Mouse (Mus musculus): ENCODE results near the gene Plekhm1.

The Plekhm1 gene

DNA sequence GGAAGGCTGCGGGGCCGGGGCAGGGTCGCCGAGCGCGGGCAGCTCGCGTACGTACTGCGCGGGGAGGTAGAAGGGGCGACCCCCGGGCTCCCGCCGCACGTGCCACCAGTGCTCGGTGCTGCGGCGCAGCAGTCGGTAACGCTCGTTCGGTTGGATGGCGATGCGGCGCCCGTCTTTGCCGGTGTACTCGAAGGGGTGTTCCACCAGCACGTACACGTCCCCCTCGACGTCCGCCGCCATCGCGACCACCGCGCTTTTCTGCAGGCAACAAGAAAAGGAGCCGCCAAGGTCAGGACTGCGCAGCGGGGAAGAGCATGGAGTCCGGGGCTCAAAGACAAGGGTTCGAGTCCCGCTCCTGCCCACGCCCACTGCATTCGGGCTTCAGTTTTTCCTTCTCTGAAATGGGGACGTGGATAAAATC, 51.8 kb downstream of the Plekhm1 start:
- no peak for DNase-seq (ENCODE audit: low spot score)

DNA sequence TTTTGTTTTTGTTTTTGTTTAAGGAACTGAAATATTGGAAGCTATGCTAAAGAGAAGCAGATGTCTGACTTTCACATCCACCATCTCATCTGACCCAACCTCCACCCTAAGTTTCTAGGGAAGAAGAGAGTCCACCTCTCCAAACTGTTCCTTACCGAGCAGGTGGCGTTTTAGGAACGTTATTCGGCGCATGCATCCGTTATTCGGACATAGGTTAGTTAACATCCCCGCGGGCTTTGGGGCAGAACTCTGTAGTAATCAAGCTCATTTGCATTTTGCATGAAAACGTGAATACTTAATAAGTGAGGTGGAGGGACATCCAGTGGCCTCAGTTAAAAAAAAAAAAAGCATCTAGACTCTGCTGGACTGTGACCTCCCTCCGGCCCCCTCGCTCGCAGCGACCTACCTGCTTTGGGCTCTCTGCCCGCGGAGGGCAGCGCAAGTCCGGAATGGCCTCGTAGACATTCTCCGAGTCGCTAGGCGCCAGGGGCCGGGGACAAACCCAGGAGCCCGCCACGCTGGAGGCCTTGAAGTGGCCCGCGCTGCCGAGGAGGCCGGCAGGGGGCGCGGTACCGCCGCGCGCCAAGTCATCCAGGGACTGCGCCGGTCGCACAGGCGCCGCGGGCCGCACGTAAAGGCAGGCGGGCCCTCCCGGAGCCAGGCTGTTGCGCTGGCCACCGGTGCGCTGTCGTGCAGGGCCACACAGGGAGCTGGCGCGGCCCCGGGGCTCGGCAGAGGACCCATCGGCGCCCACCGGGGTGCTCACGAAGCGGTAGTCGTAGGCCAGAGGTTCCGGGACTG, 52.4 kb downstream of the Plekhm1 start:
- DNase-seq (ENCODE audit: low spot score), result peak; percentile 48

DNA sequence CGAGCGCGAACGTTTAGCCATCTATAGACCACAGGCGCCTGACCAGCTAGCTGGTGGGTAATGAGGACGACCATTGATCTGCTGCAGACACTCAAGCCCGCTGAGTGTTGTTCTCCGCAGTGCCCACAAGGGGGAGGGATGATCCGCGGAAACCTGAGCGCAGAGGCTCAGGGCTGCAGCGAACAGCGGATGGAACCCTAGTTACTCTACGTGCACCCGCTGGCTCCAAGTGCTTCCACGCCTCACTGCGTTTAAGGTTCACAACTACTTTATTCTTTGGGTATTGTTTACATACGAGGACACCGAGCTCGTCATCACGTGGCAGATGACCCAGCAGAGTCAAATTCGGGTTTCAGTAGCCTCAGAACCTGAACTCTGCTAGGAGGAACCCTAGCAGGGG, 53.4 kb downstream of the Plekhm1 start:
- peak; percentile 66 for DNase-seq (ENCODE audit: low spot score)

DNA sequence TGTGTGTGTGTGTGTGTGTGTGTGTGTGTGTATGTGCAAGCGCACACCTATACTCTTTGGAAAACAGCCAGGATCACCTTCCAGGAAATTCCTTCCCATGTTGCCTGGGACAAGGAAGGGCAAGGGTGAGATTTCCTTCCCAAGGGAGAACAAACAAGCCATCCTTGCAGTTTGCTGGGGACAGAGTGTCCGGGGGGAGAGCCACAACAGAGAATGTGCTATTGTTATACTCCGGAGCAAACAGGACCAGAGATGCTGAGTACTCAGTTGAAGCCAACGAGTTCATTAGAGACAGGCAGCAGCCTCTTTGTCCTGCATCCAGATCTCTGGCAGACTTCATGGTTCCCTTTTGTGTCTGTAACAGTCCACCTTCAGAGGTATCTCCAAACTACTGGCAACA, 54.2 kb downstream of the Plekhm1 start:
- no peak for DNase-seq (ENCODE audit: low spot score)

DNA sequence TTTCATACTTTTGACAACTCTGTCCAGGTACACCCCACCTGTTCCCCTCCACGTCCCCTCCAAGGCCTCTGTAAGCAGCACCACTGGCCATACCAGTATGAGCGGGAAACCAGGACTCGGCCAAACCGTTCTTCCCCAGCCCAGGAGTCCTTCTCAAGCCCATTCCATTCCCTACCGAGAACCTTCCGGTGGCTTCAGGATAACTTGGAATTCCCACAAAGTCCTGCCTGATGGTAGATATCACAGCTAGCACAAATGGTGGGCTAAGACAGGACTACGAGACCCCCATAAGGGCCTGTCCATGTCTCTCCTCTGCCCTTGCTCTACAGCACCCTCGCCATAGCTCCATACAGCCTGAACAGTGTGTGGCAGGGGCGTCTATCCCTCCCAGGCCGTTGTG, 54.8 kb downstream of the Plekhm1 start:
- no peak for DNase-seq (ENCODE audit: low spot score)

DNA sequence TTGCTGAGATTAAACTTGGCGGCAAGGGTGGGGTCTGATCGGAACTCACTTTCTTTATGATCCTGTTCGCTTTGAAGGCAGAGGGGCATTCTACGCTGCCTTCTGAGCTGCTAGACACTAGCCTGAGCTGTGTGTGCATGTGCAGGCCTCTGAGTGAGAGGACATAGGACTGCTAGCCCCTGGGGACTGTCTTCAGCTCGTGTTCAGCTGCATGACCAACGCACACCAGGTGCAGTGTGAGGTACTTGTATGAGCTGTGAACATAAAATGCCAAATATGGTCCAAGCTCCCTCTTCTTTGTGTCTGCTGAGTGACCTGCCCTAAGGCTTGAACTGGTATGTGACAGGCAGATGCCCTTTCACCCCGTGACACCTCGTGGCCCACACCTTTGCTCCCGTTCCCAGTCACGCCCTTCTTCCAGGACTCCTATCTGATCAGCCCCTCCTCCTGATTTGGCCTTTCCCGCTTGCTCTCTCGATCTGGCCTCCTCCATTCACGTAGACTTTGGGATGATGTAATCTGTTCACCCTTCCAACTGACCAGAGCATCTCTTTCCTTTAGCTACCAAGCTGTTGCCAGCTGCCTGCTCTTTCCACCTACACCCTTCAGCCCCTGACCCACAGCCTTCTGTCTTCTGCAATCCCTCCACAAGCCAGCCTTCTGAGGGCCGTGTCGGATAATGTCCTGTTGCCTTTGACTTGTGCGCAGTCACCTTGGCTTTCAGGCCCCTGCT, 55.4 kb downstream of the Plekhm1 start:
- no peak for DNase-seq (ENCODE audit: low spot score)

DNA sequence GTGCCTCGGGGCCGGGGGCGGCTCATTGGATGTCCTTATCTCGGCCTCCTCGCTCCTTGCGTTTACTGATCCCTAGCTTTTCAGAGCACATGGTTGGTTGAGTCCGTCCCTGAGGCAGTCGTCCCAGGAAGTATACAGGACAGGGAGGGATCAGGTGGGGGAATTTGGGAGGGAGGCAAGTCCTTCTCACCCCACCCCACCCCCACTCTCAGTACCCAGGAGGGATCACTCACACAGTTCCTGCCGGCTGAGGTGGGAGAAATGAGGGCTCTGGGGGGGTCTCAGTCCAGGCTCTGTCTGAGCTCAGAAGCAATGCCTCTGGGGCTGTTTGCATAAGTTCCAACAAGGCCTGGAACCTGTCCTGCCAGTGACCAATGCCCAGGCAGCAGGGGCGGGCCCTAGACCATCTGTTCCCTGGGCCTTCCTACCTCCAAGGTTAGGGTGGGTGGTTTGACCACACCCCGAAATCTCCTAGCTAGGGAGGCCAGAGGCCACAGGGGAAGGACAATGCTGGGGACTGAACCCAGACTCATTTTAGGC, 56.4 kb downstream of the Plekhm1 start:
- DNase-seq (ENCODE audit: low spot score), result no peak

DNA sequence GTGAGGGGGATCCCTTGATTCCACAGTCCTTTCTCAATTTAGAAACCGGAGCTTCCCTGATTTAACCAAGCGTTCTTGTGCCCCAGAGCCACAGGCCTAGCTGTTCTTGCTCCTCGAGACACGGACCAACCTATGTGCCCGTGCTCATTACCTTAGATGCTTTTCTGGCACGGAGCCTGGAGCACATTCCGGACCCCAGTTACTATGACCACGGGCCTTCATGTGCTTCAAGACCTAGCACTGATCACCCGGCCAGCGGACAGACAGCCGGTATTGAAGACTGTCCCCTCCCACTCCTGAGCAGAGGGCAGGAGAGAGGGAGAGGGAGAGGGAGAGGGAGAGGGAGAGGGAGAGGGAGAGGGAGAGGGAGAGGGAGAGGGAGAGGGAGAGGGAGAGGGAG, 57.2 kb downstream of the Plekhm1 start:
- DNase-seq (ENCODE audit: low spot score), result no peak

DNA sequence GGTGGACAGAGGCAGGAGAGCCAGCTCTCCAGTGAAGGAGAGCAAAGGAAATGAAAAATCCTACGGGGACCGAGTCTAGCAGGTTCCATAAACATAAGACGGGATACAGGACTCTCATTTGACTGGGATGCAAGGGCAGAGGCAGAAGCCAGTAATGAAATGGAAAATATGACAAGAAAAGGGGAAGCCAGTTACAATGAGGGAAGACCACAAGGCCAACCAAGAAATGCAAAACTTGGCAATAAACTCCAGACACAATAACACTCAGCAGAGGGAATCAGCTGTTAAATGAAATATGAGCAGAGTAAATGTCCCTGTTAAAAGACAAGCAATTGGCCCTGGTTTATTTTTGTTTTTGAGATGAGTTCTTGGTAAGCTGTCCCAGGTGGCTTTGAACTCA, 58.5 kb downstream of the Plekhm1 start:
- no peak for DNase-seq (ENCODE audit: low spot score)

DNA sequence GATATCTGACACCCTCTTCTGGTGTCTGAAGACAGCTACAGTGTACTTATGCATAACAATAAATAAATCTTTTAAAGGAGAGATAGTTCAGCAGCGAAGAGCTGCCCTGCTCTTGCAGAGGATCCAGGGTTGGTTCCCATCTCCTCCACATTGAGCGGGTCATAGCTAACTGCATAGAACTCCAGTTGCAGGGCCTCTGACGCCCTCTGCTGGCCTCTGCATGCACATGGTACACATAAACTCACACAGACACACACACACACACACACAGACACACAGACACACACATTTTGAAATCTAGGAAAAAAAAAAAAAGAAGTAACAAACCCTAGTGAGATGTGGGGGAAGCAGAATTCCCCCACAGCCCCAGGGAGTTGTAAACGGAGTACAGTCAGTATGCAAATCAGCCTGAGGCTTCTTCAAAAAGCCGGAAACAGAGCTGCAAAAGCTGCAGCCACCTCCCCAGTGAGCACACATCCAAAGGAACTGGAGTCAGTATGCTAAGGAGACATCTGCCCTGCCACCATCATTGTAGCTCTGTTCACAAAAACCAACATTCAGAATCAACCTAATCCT, 60.2 kb downstream of the Plekhm1 start:
- no peak for DNase-seq (ENCODE audit: low spot score)

DNA sequence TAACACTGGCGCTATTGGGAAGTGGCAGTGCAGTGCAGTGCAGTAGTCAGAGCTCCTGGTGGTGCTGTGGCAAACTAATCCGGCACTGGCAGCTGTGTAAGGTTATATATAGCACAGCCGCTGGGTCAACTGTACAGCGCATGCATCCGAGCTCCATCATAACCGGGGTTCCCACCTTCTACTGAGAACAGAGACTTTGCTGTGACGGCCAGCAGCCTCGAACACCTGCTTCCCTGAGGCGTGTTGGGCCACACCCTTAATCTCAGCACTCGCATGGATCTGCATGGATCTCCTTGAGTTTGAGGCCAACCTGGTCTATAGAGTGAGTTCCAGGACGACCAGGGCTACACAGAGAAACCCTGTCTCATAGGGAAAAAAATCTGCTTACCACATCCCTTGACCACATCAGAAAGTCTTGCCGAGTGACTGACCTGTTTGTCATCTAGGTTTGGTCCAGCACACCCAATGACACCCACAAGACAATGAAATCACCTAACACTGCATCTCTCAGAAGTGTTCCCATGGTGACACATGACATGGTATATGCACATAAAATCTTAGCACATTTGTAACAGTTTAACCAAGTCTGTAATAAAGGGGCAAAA, 61.7 kb downstream of the Plekhm1 start:
- DNase-seq (ENCODE audit: low spot score), result no peak

DNA sequence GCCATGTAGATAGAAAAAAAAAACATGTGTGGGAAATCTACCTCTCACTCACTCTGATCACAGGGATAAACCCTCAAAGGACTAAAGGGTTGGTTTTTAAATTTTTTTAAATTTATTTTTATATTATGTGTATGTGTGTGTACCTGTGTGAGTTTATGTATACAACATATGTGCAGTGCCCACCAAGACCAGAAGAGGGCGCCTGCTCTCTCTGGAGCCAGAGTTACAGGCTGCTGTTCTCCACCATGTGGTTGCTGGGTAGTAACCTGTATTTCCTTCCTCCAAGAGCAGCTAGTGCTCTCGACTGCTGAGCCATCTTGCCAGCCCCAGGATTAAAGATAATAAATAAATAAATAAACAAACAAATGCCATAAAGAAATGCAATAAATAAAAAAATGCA, 62.8 kb downstream of the Plekhm1 start:
- DNase-seq (ENCODE audit: low spot score), result no peak

DNA sequence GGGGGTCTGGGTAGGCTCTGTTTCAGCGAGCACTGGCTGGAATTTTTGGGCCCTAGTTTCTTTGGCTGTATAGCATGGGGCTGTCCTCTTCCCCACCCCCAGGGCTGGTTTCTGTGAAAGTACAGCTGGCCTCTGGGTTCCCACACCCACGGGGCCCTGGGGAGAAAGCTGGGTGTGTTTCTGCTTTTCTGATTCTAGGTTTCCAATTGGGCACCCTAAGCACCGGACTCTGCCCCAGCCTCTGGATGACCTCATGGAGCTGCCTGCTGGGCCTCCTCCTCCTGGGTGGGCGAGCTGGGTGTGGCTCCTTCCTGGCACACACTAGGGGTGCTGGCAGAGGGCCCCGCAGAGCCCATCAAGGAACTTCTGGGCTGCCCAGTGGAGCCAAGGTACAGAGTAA, 65.8 kb downstream of the Plekhm1 start:
- peak; percentile 79 for DNase-seq (ENCODE audit: low spot score)

DNA sequence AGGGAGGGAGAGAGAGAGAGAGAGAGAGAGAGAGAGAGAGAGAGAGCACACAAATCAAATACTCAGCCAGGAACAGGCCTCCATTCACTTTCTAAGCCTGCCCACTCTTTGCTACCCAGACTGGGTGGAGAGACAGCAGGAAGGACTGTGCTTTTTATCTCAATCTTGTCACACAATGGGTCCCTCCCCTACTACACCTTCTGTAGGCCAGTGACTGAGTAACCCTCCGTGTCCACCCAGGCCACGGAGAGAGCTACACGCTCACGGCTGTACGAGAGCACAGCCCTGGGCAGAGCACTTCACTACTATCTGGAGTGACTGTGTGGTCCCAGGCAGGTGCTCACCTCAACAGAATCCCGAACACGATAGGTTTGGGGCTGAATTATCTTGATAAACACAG, 66.3 kb downstream of the Plekhm1 start:
- no peak for DNase-seq (ENCODE audit: low spot score)

DNA sequence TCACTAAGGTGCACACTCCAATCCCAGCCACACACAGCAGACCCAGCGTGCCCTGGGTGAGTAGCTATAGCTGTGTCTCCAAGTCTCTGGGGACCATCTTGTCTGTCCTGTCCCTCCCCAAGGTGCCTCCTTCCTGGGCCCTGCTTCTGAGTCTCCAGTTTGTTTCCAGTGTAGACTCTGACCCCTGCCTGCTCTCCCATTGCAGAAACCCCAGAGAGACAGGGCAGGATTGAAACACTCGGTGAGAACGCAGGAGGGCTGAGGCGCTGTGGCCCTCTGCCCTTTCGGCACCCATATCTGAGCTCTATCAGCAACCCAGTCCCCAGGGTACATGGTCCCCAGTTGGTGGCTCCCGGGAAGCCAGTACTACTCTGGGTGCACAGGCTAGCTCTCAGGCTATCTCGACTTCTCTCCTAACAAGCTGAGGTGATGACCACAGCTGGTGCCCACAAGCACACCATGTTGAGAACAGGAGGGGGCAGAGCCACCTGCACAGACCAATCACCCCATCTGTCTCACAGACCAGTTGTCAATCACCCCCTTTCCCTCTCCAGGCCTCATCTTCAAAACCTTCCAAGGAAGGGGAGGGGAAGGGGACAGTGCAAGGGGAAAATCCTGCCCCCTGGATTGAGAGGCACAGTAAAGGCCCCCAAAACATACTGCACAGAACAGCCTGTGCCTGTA, 66.9 kb downstream of the Plekhm1 start:
- no peak for DNase-seq (ENCODE audit: low spot score)

DNA sequence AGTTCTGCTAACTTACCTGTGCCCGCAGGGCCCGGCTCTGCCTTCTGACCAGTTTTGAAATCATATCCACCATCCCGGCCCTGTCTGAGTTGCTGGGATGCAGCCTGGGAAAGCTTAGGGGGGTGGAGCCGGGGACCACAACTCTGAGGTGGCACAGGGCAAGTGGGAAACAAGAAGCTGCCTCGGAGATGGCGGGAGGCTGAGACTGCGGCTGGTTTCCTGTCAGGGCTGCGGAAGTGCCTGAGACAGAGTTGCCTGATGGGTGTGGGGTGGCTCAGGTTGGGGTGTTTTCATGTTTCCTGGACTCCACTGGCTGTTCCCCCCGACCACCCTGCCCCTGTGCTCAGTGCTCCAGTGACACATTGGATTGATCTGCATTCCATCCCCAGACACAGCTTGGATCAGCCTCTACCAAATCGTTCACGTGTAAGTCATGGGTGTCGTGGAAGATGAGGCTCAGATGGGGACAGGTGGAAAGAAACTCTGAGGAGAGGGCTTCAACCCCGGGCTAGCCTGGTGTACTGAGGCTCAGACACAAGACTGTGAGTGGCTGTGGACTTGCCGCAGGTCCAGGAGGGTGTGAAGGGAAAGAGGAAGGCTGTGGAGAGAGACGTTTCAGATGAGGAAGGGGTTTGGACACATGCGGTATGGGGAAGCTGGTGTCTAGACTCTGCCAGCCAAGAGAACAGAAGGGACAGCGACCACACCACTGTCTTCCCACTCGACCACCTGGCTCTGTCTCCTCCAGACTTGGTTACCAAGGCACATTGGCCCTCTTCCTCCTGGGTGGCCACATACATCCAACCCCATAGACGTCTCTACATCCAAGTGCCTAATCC, 67.8 kb downstream of the Plekhm1 start:
- no peak for DNase-seq (ENCODE audit: low spot score)

DNA sequence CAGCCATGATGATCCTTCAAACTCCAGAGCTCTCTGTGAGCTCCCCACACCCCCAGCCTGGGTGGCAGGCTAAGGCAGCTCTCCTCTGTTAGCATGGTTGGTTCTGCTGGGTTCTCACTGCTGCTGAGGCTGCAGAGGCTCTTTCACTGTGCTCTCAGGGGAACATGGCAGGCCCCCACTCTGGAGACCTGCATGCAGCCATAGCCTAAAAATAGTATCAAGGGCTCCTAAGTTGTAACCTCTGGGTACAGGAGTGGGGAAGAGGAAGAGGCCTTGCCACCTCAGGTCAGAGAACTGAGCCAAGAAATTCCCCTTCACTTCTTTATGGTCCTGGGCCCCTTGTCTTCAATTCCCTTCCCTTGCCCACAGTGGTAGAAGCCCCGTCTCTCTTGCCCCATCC, 68.6 kb downstream of the Plekhm1 start:
- no peak for DNase-seq (ENCODE audit: low spot score)

DNA sequence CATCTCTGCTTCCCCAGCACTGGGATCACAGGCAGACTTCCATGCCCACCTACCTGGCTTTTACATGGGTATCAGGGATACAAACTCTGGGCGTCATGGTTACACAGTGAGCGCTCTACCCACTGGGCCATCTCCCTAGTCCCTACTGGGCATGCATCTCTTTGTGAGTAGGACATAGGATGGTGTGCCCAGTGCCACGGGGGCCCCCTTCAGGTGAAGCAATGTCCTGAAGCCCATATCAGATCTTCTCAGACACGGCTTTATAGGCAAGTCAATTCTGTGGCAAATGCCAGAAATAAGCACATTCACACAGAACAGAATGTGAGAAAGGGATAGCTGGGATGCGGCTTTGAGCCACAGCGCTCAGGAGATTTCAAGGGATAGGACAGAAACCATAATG, 69.4 kb downstream of the Plekhm1 start:
- DNase-seq (ENCODE audit: low spot score), result no peak

DNA sequence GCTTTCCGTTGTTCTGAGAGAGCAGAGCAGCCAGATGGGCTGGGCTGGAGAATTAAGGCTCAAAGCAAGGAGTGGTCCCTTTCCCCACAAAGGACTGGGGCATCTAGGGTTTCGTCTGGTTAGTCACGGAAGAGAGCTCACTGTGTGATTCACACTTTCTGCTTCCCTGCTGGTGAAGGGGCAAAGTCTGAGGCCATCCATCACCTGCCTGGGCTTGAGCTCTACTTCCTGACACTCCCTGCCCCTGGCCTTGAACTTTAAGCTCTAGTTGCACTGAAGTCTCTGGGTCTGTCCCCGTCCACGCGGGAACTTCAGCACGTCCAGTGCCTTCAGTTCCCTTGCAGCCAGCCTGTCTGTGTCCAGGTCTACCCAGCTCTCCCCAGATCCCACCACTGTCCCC, 71.8 kb downstream of the Plekhm1 start:
- DNase-seq (ENCODE audit: low spot score), result no peak

DNA sequence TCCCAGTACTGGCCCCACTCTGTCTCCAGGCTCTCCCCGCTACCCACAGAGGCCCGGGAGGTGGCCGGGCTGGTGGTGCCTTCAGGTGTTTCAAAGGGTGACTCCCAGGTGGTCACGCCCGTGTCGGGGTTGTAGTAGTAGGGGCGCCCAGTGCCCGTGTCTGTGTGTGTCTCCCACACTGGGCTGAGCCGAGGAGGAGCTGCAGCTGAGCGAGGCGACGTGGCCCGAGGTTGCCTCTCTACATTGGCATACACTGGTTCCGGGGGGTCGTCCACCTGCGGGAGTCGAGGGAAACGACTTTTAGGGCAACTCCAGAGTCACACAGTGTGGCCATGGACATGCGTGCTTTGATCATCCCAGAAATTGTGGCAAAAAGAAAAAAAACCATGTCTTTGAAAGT, 72.4 kb downstream of the Plekhm1 start:
- DNase-seq (ENCODE audit: low spot score), result no peak
